Mouse (Mus musculus) kidney, embryonic 14.5 days (tissue): ENCODE data around the gene Gm10306. TPM values are rescaled to one million over a fixed set of nuclear protein-coding genes. Genes with fewer than 3 reads are reported as not detected.

Source experiments
- ATAC-seq: fragments of 200-750 bp; cut with Nextera tagmentation; 2 replicates; pipeline ENCODE4 v1.8.0; 2017; ENCODE audit warnings: moderate number of reproducible peaks, mild to moderate bottlenecking, moderate TSS enrichment, moderate library complexity; ENCODE audit not compliant: low FRiP score, low TSS enrichment
- H3K27ac ChIP-seq: fragments of 300-500 bp; sonication (generic); 2 replicates; pipeline ENCODE4 v1.5.1; 2014; ENCODE audit warnings: low read depth, mild to moderate bottlenecking, low read length, moderate library complexity, mixed read lengths
- H3K27me3 ChIP-seq: fragments of 300-500 bp; sonication (generic); 2 replicates; pipeline ENCODE4 v1.6.1; 2014; ENCODE audit warnings: mild to moderate bottlenecking, low read length; ENCODE audit not compliant: control insufficient read depth, insufficient read depth
- H3K36me3 ChIP-seq: fragments of 300-500 bp; sonication (generic); 2 replicates; pipeline ENCODE4 v1.6.1; 2014; ENCODE audit warnings: low read length, mixed read lengths; ENCODE audit not compliant: control insufficient read depth, insufficient read depth
- H3K4me1 ChIP-seq: fragments of 300-500 bp; sonication (generic); 2 replicates; pipeline ENCODE4 v1.6.1; 2014; ENCODE audit warnings: low read length, mixed read lengths; ENCODE audit not compliant: control insufficient read depth, insufficient read depth
- H3K4me2 ChIP-seq: fragments of 300-500 bp; sonication (generic); replicated peaks from 2 replicates; pipeline ENCODE4 v1.6.1; 2014; ENCODE audit warnings: low read depth, mild to moderate bottlenecking, low read length
- H3K4me3 ChIP-seq: fragments of 300-500 bp; sonication (generic); 2 replicates; pipeline ENCODE4 v1.5.1; 2014; ENCODE audit warnings: mild to moderate bottlenecking, low read length
- H3K9ac ChIP-seq: fragments of 300-500 bp; sonication (generic); 2 replicates; pipeline ENCODE4 v1.6.1; 2014; ENCODE audit warnings: low read depth, mild to moderate bottlenecking, low read length, moderate library complexity
- H3K9me3 ChIP-seq: fragments of 300-500 bp; sonication (generic); 2 replicates; pipeline ENCODE4 v1.6.1; 2016; ENCODE audit warnings: low read length; ENCODE audit not compliant: control insufficient read depth
- WGBS: fragments of 180-500 bp; shearing (Covaris S2); extraction: QIAGEN DNeasy Blood & Tissue Kit; methylation state at CpG from one replicate; pipeline ENCODE4 v1.1.7; 2014; 5-methylcytosine and 5-hydroxymethylcytosine counted together
- polyA plus RNA-seq: library from polyadenylated mRNA; unstranded; fragments of >200 nt; fragmentation: Nextera tagmentation; extraction: Ambion mirVana; gene quantifications from 2 replicates; pipeline ENCODE4 v1.2.1, GENCODE M21; 2014

Gene Gm10306
- polyA plus RNA-seq, 1 experiment from 2014 or later = not detected

DNA sequence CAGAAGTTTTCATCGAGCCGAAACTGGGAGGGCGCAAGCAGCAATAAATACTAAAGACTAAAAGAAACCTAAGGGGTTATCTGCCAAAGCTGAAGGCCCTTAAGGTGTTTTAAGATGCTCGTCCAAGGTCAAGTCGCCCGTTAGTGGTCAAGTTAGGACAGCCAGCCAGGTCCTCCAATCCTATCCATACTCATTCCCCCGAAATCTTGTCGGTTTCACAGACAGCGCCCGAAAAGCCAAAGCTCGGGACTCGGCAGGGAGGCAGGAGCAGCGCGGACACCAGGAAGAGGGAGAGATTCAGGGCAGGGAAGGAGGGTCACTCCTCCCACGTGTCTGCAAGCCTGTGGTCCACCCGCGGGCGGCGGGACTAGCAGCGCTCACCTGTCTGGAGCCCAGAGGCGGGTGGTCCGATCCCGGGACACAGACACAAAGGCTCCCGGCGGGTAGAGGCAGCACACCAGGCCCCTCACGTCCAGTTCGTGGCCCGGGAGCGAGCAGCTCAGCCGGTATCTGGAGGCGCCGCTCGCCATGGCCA is 46.2 kb downstream of the Gm10306 start:
- ATAC-seq = peak; percentile 89; the same call in 1 of the 2 replicates
- Histone ChIP-seq H3K27me3 (no peaks in the 10 kb centered on the region), H3K4me3 (peak overlapping the region; percentile 83), H3K9ac (peak overlapping the region; percentile 89), H3K27ac (peak overlapping the region; percentile 85), H3K9me3 (no peaks in the 10 kb centered on the region), H3K36me3 (no peaks in the 10 kb centered on the region), H3K4me2 (peak overlapping the region; percentile 71), H3K4me1 (peaks cover 12% of the 10 kb centered on the region; the same call in 1 of the 2 replicates)
- WGBS = under 1% methylated on average over 32 of the region's 33 CpGs

DNA sequence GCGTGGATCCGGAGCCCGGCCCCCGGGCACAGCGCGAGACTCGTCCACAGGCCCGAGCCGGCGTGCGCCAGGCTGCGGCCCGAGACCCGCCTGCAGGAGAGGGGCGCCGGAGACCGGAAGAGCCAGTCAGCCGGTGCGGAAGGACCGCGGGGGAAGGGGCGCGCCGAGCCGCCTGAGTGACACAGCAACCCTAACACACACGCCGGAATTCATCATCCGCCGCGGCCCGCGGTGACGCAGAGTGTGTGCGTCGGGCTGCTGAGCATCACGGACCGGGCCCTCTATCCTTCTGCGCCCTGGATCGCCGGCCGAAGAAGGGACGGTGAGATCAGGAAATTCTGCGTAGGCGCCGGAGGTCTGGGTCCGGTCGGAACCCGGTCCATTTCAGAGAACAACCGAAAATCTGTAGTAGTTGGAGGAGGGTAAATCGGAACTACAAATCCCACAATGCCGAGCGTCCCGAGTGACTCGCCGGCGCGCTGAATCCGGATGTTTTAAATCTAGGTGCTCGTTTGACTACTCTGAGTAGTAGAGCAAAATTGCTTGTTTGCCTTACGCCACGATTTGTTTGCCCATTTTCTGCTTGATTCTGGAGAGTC is 46.8 kb downstream of the Gm10306 start, which contains the start of gene Plaa:
Plaa (minus strand) TSS at position 214 of the 599 bp plus-strand sequence.
- peak within 1 kb of the TSS; percentile 89 for H3K9ac ChIP-seq
- H3K27ac ChIP-seq = peak within 1 kb of the TSS; percentile 85
- H3K4me1 ChIP-seq = peaks cover 12% of the 10 kb centered on the region; the same call in 1 of the 2 replicates
- peak; percentile 99 for ATAC-seq
- peak within 1 kb of the TSS; percentile 85 for H3K4me2 ChIP-seq
- H3K36me3 ChIP-seq = no peaks in the 10 kb centered on the region
- no peaks in the 10 kb centered on the region for H3K27me3 ChIP-seq
- H3K9me3 ChIP-seq = no peaks in the 10 kb centered on the region
- under 1% methylated on average over 55 of the region's 61 CpGs for WGBS
- H3K4me3 ChIP-seq = peak within 1 kb of the TSS; percentile 83

DNA sequence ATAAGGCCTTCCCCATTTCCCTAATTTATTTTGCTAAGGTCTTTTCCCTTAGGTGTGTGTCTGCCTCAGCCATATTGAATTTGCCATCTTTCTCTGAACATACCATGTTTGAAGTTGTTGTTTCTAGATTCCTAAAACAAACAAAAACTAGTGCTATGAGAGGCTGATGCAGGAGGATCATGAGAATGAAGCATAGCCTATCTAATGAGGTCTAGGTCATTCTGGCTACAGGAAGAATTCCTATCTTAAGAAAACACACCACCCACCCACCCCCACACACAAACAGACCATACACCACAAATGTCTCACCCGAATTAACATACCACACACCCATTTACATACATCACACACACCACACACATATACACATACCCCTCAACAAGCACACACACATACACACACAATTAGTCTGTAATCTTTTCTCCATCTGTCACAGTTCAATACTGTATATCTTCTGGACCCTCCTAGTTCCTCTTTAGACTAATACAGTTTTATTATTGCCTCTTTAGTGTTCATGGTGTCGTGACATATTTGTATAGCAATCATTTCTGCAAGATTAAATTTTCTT is 48.2 kb downstream of the Gm10306 start:
- 87% methylated on average over 2 of the region's 2 CpGs for WGBS
- Histone ChIP-seq H3K9me3 (no peaks in the 10 kb centered on the region), H3K27me3 (no peaks in the 10 kb centered on the region), H3K27ac (no peak overlapping the region), H3K4me3 (no peak overlapping the region), H3K9ac (no peak overlapping the region), H3K4me1 (peaks cover 12% of the 10 kb centered on the region; the same call in 1 of the 2 replicates), H3K36me3 (no peaks in the 10 kb centered on the region), H3K4me2 (no peak overlapping the region)
- no peak for ATAC-seq

GRCm38 (mm10) chr4:94605591-94605990 is 49.2 kb downstream of the Gm10306 start:
- WGBS = 76% methylated on average over 2 of the region's 2 CpGs
- H3K27me3 ChIP-seq = no peaks in the 10 kb centered on the region
- H3K4me2 ChIP-seq = no peak overlapping the region
- no peaks in the 10 kb centered on the region for H3K36me3 ChIP-seq
- no peak for ATAC-seq
- H3K9me3 ChIP-seq = no peaks in the 10 kb centered on the region
- no peak overlapping the region for H3K9ac ChIP-seq
- peak overlapping the region; percentile 12; the same call in 1 of the 2 replicates for H3K27ac ChIP-seq
- peaks cover 12% of the 10 kb centered on the region; the same call in 1 of the 2 replicates for H3K4me1 ChIP-seq
- no peak overlapping the region for H3K4me3 ChIP-seq

Other genes starting within 250 kb of the Gm10306 start
- gene Caap1, start 250 bp downstream of the Gm10306 start, polyA plus RNA-seq = 25.1 and 25.8 TPM in 2 replicates
- gene Plaa, start 46.7 kb downstream of the Gm10306 start, polyA plus RNA-seq = 57.4 and 83.2 TPM in 2 replicates
- 51.7 and 64.6 TPM in 2 replicates for gene Ift74, start 57.9 kb downstream of the Gm10306 start, polyA plus RNA-seq
- 1.1 and 1.2 TPM in 2 replicates for gene Lrrc19, start 93.6 kb downstream of the Gm10306 start, polyA plus RNA-seq
- 14.1 and 29.0 TPM in 2 replicates for gene Tek, start 182.7 kb downstream of the Gm10306 start, polyA plus RNA-seq